Mouse (Mus musculus) CH12.LX (cell line): ENCODE measurements at regions not wholly inside any gene's neighbourhood (a gene's known extent, or its start where the extent isn't known, plus 50 kb on each side); places are given as distances from the start of the nearest gene placed in this dataset.
A peak's percentile ranks its signal among the peaks of the same experiment; 100 is the strongest.

Experiments
- MAZ ChIP-seq: IDR thresholded peaks from 2 replicates; pipeline ENCODE4 v1.6.1; 2012; ENCODE audit warnings: low read depth, mild to moderate bottlenecking, inconsistent platforms, low read length, improper control_type of control experiment, moderate library complexity
- MEF2A ChIP-seq: IDR thresholded peaks from 2 replicates; pipeline ENCODE4 v1.6.1; 2014; ENCODE audit warnings: low read depth, mild to moderate bottlenecking, inconsistent platforms, low read length, improper control_type of control experiment, borderline replicate concordance

DNA sequence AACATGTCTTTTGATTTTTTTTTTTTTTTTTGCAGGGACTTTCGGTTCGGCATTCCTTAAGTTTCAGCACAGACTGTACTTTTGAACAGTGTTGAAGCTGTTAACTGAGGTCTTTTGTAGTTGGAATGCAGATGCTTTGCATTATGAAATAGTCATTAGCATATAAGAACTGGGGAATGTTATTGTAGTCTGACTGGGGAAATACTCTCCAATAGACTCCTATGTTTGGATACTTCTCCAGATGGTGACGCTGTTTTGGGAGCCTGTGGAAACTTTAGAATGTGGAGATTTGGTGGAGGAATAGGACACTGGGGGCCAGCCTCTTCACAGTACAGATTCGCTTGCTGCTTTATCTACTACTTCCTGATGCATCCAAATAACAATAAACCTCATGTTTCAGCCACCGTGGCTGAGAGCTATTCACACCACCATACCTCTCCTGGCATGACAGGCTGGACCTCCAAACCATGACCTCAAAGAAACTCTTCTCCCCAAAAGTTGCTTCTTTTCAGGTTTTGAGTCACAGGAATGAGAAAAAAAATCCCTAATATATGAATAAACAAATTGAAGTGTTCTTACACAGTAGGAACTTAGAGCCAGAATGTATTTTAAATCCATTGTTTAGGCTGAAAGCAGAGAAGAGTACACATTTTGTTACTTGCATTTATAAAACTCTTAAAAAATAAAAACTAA, 252.9 kb downstream of the Gm21750 start:
- TF ChIP-seq MAZ, result no peak
- TF ChIP-seq MEF2A, result peak; percentile 79; the same call in 1 of the 2 replicates
